Mouse (Mus musculus) liver, embryonic 14.5 days (tissue): ENCODE data around the gene Msh5.

Experiments
- CTCF ChIP-seq: IDR thresholded peaks from 2 replicates; pipeline ENCODE4 v1.5.1; 2016; ENCODE audit warnings: antibody characterized with exemption, low read depth, control low read depth
- EP300 ChIP-seq: IDR thresholded peaks from 2 replicates; pipeline ENCODE4 v1.6.1; 2016; ENCODE audit warnings: antibody characterized with exemption, low read depth

DNA sequence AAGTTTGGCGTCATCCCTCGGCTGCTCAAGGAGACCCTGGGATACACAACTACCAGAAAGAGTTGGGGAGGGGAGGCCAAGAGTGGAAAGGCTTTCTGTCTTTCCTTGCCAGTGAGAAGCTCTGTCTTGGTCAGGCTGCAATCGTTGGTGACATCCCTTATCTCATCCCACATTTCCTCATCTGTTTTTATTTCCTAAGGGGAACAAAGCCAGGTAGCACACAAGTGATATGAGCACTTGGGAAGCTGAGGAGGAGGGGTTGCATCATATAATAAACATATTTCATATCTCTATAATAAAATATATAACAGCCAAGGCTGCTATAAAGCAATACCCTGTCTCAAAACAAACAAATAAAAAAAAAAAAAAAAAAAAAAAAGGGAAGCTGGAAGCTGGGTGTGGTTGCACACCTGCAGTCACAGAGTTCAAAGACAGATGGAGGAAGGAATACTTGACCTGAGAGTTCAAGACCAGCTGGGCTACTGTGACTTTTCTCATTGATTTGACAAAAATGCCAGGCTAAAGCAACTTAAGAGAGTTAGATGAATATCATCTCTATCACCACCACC, 37.5 kb upstream of the Msh5 start:
- TF ChIP-seq CTCF (no peak), EP300 (no peak)
